Mouse (Mus musculus): ENCODE data around the gene BC017158. TPM values are rescaled to one million over a fixed set of nuclear protein-coding genes. Genes with fewer than 3 reads are reported as not detected.

Gene BC017158
- polyA plus RNA-seq, 1 experiment from 2014 or later: 26.3 TPM

DNA sequence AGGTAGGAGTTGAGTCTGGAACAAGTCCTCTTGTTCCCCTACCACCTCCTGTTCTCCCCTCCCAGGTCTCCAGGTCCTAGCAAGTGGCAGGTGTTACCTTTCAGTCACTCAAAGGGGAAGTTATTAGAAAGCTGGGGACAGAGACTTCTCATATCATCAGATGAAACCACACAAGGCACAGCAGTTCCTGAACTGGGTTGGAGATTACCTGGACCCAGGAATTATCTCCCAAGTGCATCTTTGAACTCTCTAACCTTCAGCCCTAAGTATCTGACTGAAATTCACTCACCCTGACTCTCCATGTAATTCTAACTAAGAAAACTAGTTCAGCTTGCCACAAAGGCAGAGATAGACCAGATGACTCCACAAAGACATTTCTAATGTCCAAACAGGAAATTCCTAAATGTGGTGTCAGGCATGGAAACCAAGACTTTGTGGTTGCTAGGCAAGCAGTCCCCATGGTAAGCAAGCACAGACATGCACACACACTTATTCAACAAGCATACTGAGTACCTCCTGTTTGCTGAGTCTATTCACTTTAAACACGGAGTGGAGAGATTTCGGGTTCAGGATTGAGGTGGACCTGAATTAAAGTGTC lies 22.3 kb upstream of the BC017158 start:
- no peaks in the 10 kb centered on the region for H3K27me3 ChIP-seq
- H3K4me1 ChIP-seq: peaks cover 13% of the 10 kb centered on the region
- H3K9me3 ChIP-seq: no peaks in the 10 kb centered on the region
- 70% methylated on average over 2 of the region's 2 CpGs for WGBS
- no peak overlapping the region for H3K9ac ChIP-seq
- no peak overlapping the region for H3K4me3 ChIP-seq
- H3K36me3 ChIP-seq: no peaks in the 10 kb centered on the region
- no peak overlapping the region for H3K4me2 ChIP-seq
- no peak for ATAC-seq (ENCODE audit: insufficient number of reproducible peaks, low FRiP score, low TSS enrichment, low read depth)
- H3K27ac ChIP-seq: no peak overlapping the region

DNA sequence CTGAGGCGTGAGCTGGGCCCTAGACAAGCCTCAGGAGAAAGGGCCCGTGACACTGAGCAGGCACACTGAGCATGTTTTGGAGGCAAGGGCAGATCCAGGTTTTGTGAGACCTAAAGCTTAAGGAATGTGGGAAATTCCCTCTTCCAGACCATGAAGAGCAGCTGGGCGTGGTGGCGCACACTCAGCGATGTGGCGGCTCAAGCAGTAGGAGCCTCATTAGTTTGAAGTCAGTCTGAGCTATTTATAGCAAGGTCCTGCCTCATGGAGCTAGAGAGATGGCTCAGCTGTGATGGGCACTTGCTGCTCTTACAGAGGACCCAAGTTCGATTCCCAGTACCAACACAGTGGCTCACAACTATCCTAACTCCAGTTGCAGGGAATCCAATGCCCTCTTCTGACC lies 21.2 kb upstream of the BC017158 start:
- H3K4me2 ChIP-seq: no peak overlapping the region
- no peaks in the 10 kb centered on the region for H3K9me3 ChIP-seq
- no peaks in the 10 kb centered on the region for H3K36me3 ChIP-seq
- no peaks in the 10 kb centered on the region for H3K27me3 ChIP-seq
- H3K9ac ChIP-seq: no peak overlapping the region
- H3K4me3 ChIP-seq: no peak overlapping the region
- no peak overlapping the region for H3K27ac ChIP-seq
- ATAC-seq (ENCODE audit: insufficient number of reproducible peaks, low FRiP score, low TSS enrichment, low read depth): no peak
- H3K4me1 ChIP-seq: peaks cover 13% of the 10 kb centered on the region
- WGBS: 76% methylated on average over 7 of the region's 7 CpGs

DNA sequence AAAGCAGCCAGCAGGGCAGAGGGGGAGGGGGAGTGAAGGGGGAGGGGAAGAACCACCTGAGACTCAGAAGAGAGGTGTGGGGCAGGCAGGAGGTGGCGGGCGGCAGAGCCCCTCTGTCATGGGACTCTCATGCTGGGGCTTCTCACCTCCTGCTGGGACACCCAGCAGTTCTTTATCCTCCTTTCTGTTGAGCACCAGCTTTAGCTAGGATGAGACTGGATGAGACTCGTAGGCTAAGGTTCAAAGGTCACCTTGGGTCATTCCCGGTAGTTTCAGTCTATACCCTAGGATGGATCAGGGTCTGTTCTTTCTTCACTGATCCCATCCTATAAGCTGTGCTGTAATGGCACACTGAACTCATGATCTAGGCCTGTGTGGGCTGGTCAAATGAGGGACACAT lies 19.0 kb upstream of the BC017158 start:
- Histone ChIP-seq H3K9me3 (no peaks in the 10 kb centered on the region), H3K9ac (no peak overlapping the region), H3K36me3 (no peaks in the 10 kb centered on the region), H3K4me2 (no peak overlapping the region), H3K4me1 (peaks cover 13% of the 10 kb centered on the region), H3K4me3 (no peak overlapping the region), H3K27ac (no peak overlapping the region), H3K27me3 (no peaks in the 10 kb centered on the region)
- no peak for ATAC-seq (ENCODE audit: insufficient number of reproducible peaks, low FRiP score, low TSS enrichment, low read depth)
- 66% methylated on average over 4 of the region's 4 CpGs for WGBS

DNA sequence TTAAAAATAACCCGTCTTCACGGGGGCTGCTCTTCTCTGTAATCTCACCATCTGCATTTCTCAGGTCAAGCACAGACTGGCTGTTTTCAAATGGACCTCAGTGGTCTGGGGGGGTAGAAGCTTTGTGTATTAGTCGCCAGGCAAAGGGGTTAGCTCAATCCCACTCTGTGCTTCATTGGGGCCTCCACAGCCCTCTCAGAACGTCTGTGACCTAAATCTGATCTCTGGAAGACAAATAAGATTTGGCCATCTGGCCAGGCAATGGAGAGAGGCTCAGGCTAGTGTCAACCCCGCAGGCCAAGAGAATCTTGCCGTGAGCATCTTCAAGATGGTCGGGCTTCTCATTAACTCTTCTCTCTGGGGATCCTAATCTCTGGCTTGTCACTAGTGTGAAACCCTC lies 16.5 kb upstream of the BC017158 start:
- Histone ChIP-seq H3K4me1 (no peaks in the 10 kb centered on the region), H3K9ac (no peak overlapping the region), H3K27ac (no peak overlapping the region), H3K4me3 (no peak overlapping the region), H3K9me3 (no peaks in the 10 kb centered on the region), H3K27me3 (no peaks in the 10 kb centered on the region), H3K36me3 (no peaks in the 10 kb centered on the region), H3K4me2 (no peak overlapping the region)
- 70% methylated on average over 7 of the region's 7 CpGs for WGBS
- ATAC-seq (ENCODE audit: insufficient number of reproducible peaks, low FRiP score, low TSS enrichment, low read depth): no peak

DNA sequence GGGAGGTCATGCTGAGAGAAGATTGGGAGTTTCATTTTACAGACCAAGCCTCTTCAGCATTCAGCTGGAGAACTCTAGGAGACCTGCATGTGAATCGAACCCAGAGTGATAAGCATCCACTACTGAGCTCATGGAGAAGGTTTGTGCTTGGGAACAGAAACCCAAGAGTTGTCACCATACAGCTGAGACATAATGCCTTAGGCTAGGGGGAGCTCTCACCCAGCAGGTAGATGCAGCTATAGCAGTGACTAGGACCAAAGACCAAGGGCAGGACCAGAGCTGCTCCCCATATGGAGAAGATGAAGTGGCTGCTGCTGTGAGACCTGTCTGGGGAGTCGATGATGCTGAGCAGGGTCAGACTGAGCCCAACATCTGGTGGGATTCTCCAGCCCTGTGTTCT lies 15.6 kb upstream of the BC017158 start:
- 86% methylated on average over 2 of the region's 2 CpGs for WGBS
- Histone ChIP-seq H3K9me3 (no peaks in the 10 kb centered on the region), H3K9ac (no peak overlapping the region), H3K36me3 (no peaks in the 10 kb centered on the region), H3K4me1 (no peaks in the 10 kb centered on the region), H3K4me3 (no peak overlapping the region), H3K4me2 (no peak overlapping the region), H3K27ac (no peak overlapping the region), H3K27me3 (no peaks in the 10 kb centered on the region)
- no peak for ATAC-seq (ENCODE audit: insufficient number of reproducible peaks, low FRiP score, low TSS enrichment, low read depth)

DNA sequence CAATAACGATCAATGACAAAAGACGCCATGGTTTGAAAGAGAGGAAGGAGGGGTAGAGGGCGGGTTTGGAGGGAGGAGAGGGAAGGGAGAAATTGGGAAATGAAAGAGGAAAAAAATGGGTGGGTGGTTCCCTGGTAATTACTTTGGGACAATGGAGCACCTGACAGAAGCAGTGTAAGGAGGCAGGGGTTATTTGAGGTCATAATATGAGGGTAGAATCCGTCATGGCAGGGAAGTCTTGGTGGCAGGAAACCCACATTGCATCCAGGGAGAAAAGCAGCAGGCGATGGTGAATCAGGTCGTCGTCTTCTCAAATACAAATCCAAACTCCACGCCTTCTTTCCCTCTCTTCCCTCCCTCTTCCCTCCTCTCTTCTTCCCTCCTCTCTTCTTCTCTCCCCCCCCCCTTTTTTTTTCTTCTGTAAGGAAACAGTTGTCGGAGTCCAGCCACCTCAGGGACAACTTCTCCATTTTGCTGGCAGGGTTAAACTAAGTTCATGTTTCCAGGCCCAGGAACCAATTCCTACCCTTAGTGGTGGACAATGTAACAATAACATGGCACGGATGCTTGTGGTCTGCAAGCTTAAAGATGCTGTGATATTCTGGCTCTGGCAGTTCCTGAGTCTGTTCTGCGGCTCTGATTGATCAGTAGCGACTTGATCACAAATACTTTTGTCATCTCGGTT lies 14.5 kb upstream of the BC017158 start:
- no peak overlapping the region for H3K4me2 ChIP-seq
- no peaks in the 10 kb centered on the region for H3K9me3 ChIP-seq
- H3K9ac ChIP-seq: no peak overlapping the region
- no peak overlapping the region for H3K4me3 ChIP-seq
- no peaks in the 10 kb centered on the region for H3K36me3 ChIP-seq
- no peak for ATAC-seq (ENCODE audit: insufficient number of reproducible peaks, low FRiP score, low TSS enrichment, low read depth)
- no peak overlapping the region for H3K27ac ChIP-seq
- H3K4me1 ChIP-seq: no peaks in the 10 kb centered on the region
- WGBS: 80% methylated on average over 13 of the region's 13 CpGs
- no peaks in the 10 kb centered on the region for H3K27me3 ChIP-seq

DNA sequence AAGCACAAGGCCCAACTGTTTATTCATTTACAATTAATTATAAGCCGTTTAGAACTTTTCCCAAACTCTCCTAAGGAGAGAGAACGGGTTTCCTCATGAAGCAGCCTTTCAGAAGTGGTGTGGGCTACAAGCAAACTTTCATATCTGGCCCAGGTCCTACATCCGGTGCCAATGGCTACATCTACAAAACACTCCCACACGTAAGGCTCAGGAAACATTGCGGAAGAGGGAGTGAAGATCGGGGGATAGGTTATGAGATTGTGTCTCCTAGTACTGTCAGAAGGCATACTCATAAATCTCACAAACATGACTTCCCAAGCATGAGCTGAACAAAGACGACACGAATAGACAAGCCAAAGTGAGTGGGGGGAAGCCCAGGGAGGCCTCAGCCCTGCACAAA lies 13.8 kb upstream of the BC017158 start:
- no peaks in the 10 kb centered on the region for H3K9me3 ChIP-seq
- no peak overlapping the region for H3K4me3 ChIP-seq
- no peak for ATAC-seq (ENCODE audit: insufficient number of reproducible peaks, low FRiP score, low TSS enrichment, low read depth)
- H3K9ac ChIP-seq: no peak overlapping the region
- H3K27ac ChIP-seq: no peak overlapping the region
- H3K4me2 ChIP-seq: no peak overlapping the region
- H3K4me1 ChIP-seq: no peaks in the 10 kb centered on the region
- no peaks in the 10 kb centered on the region for H3K27me3 ChIP-seq
- 59% methylated on average over 8 of the region's 8 CpGs for WGBS
- no peaks in the 10 kb centered on the region for H3K36me3 ChIP-seq

DNA sequence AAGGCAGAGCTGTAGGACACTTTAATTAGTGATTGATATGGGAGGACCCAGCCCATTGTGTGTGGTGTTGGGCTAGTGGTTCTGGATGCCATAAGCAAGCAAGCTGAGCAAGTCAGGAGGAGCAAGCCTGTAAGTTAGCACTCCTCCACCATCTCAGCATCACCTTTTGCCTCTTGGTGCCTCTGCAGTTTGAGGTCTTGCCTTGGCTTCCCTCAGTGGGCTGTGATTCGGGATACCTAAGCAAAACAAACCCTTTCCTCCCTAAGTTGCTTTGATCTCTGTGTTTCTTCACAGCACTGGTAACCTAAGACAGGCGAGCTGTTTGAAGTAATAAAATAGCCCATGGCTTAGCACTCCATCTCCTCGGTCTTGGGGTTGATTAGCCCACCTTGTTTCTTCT lies 13.3 kb upstream of the BC017158 start:
- no peaks in the 10 kb centered on the region for H3K4me1 ChIP-seq
- WGBS: 20% methylated on average over 3 of the region's 3 CpGs
- no peak overlapping the region for H3K27ac ChIP-seq
- H3K27me3 ChIP-seq: no peaks in the 10 kb centered on the region
- H3K4me3 ChIP-seq: no peak overlapping the region
- H3K9ac ChIP-seq: no peak overlapping the region
- ATAC-seq (ENCODE audit: insufficient number of reproducible peaks, low FRiP score, low TSS enrichment, low read depth): no peak
- no peaks in the 10 kb centered on the region for H3K36me3 ChIP-seq
- no peak overlapping the region for H3K4me2 ChIP-seq
- H3K9me3 ChIP-seq: no peaks in the 10 kb centered on the region

DNA sequence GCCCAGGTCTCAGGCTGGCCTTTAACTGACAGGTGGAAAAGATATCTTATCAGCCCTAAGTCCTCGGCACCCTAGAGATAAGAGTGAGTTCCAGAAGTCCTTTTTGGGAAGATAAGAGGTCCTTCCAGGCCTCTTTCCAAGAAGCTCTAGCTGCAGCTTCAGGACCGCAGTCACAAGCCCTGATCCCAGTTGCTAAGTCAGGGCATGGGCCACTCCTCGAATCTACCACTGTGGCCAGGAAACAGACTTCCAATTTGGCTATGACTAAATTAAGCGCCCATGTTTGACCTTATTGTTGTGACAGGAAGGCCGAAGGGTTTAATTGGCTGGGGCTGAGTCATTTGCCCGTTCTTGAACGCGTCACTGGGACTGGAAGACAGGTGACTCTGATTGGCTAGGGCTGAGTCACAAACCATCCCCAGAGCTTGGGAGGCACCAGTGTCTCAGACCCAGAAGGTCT lies 12.3 kb upstream of the BC017158 start:
- no peak overlapping the region for H3K4me2 ChIP-seq
- WGBS: 42% methylated on average over 8 of the region's 8 CpGs
- ATAC-seq (ENCODE audit: insufficient number of reproducible peaks, low FRiP score, low TSS enrichment, low read depth): no peak
- H3K9ac ChIP-seq: no peak overlapping the region
- no peaks in the 10 kb centered on the region for H3K36me3 ChIP-seq
- H3K9me3 ChIP-seq: no peaks in the 10 kb centered on the region
- no peaks in the 10 kb centered on the region for H3K27me3 ChIP-seq
- H3K4me3 ChIP-seq: no peak overlapping the region
- no peak overlapping the region for H3K27ac ChIP-seq
- no peaks in the 10 kb centered on the region for H3K4me1 ChIP-seq

DNA sequence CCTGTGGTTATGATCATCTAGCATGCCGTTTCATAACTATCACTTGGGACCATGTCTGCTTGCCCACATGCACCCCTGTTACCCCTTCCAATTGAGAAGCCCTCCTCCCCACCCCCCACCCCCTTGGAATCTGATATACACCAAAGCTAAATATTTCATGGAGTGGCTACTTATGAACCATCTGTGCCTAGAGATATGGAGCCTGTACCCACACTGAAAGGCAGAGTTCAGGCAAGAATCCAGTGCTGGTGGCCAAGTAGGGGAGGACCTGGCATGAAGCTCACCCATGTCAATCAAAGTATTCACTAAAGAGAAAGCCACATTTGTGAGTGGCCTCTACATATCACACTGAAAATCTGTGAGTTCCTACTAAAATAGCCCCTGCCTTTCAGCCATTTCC lies 11.8 kb upstream of the BC017158 start:
- no peak overlapping the region for H3K9ac ChIP-seq
- no peaks in the 10 kb centered on the region for H3K4me1 ChIP-seq
- H3K27me3 ChIP-seq: no peaks in the 10 kb centered on the region
- H3K36me3 ChIP-seq: no peaks in the 10 kb centered on the region
- 67% methylated on average over 1 of the region's 1 CpGs for WGBS
- no peaks in the 10 kb centered on the region for H3K9me3 ChIP-seq
- no peak overlapping the region for H3K27ac ChIP-seq
- ATAC-seq (ENCODE audit: insufficient number of reproducible peaks, low FRiP score, low TSS enrichment, low read depth): no peak
- no peak overlapping the region for H3K4me3 ChIP-seq
- H3K4me2 ChIP-seq: no peak overlapping the region

DNA sequence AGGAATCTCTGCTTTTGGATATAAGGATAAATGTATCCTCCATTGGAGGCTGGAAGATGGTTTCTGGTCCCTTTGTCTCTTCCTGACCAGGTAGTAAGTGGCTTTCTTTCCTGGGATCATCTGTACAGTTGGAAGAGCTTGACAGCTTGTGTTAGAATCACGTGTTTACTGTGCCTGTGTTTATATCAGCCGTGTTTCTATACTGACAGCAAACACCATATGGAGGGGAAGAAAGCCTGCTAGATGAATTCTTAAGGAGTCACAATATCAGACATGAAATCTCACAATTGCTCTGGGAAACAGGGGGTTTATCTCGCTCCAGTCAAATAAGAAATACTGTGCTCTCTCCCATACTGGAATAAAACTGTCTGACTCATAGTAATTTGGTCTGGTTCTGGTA lies 11.2 kb upstream of the BC017158 start:
- Histone ChIP-seq H3K36me3 (no peaks in the 10 kb centered on the region), H3K9me3 (no peaks in the 10 kb centered on the region), H3K27me3 (no peaks in the 10 kb centered on the region), H3K9ac (no peak overlapping the region), H3K4me1 (no peaks in the 10 kb centered on the region), H3K27ac (no peak overlapping the region), H3K4me2 (no peak overlapping the region), H3K4me3 (no peak overlapping the region)
- 65% methylated on average over 3 of the region's 3 CpGs for WGBS
- no peak for ATAC-seq (ENCODE audit: insufficient number of reproducible peaks, low FRiP score, low TSS enrichment, low read depth)

DNA sequence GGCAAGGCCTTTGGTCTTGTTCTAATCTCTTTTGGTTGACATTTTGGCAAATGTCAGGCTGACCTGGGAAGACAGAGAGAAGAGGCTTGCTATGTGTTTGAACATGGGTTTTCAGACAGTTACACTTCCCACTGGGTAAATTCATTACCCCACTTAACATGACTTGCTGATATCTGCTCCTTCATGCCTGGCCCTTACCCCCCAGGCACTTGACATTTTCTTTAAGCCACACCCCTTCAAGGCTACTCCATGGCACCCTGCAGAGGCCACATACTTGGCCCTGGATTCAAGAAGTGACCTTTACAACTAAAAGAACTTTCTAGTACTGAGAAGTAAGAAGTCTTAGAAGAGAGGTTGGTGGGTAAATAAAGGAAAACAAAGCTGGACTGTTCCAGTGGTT lies 9.9 kb upstream of the BC017158 start:
- Histone ChIP-seq H3K27ac (no peak overlapping the region), H3K4me3 (no peak overlapping the region), H3K9me3 (no peaks in the 10 kb centered on the region), H3K27me3 (no peaks in the 10 kb centered on the region), H3K4me1 (no peaks in the 10 kb centered on the region), H3K36me3 (no peaks in the 10 kb centered on the region), H3K9ac (no peak overlapping the region), H3K4me2 (no peak overlapping the region)
- ATAC-seq (ENCODE audit: insufficient number of reproducible peaks, low FRiP score, low TSS enrichment, low read depth): no peak

DNA sequence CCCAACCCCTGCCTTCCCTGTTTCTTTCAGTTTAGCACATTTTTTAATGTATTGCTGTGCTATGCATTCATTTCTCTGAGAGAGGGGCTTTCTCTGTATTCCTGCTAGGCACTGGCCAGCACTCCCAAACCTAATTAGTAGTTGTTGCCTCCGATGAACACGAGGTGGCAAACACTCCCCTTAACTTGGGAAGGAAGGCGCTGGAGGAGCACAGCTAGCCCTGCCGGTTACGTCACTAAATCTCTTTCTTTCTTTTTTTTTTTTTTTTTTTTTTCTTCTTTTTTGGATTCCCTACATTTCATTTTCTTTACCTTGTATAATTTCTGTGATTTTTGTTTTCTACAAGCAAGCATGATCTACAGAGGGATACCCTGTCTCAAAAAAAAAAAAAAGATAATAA lies 6.9 kb upstream of the BC017158 start:
- Histone ChIP-seq H3K36me3 (no peaks in the 10 kb centered on the region), H3K4me3 (no peak overlapping the region), H3K9me3 (no peaks in the 10 kb centered on the region), H3K9ac (no peak overlapping the region), H3K4me1 (no peaks in the 10 kb centered on the region), H3K27ac (no peak overlapping the region), H3K27me3 (no peaks in the 10 kb centered on the region), H3K4me2 (no peak overlapping the region)
- no peak for ATAC-seq (ENCODE audit: insufficient number of reproducible peaks, low FRiP score, low TSS enrichment, low read depth)
- WGBS: 5% methylated on average over 5 of the region's 5 CpGs

All from limb, embryonic 15.5 days (tissue).